Mouse (Mus musculus) mouse trophoblast stem cell (cell line): ENCODE data around the gene Rabggta.
"Not testable (repeated sequence)": the region's sequence is repeated elsewhere in the genome, so short reads cannot be mapped to it uniquely, and the experiment has no call there.

Experiments
- in situ Hi-C, 2 experiments: fragments of 300-500 bp; cut with MseI, MboI; formaldehyde crosslinking; loops; 2 replicates in 1 of 2; 3 replicates in 1 of 2; pipeline ENCODE4 v1.15.1; 2025

Rabggta gene

GRCm38 (mm10) chr14:55721700-55722437, at the start of gene Rabggta:
Gene Rabggta, minus strand, starts transcription at chr14:55722263.
- in situ Hi-C loops, result no loop called here

GRCm38 (mm10) chr14:55769087-55769703, 47.1 kb upstream of the Rabggta start:
- in situ Hi-C loops, result no loop called here

- in situ Hi-C loops, result no loop called here
Measured at GRCm38 (mm10) chr14:55768555-55768954, 46.5 kb upstream of the Rabggta start.

GRCm38 (mm10) chr14:55767519-55768414, 45.7 kb upstream of the Rabggta start:
- in situ Hi-C loops, result no loop called here

GRCm38 (mm10) chr14:55765696-55766095, 43.6 kb upstream of the Rabggta start, which contains the start of gene Ltb4r1:
Gene Ltb4r1, plus strand, starts transcription at chr14:55765962.
- in situ Hi-C loops, result no loop called here

GRCm38 (mm10) chr14:55763166-55763565, 41.1 kb upstream of the Rabggta start:
- in situ Hi-C loops, result no loop called here

- in situ Hi-C loops, result no loop called here
Measured at GRCm38 (mm10) chr14:55762001-55762821, 40.1 kb upstream of the Rabggta start.

- in situ Hi-C loops, result no loop called here
Measured at GRCm38 (mm10) chr14:55761163-55761562, 39.1 kb upstream of the Rabggta start, which contains the start of gene Ltb4r2. Gene Ltb4r2, plus strand, starts transcription at chr14:55761428.

- in situ Hi-C loops, result not testable (repeated sequence)
Measured at GRCm38 (mm10) chr14:55760156-55760555, 38.1 kb upstream of the Rabggta start.

GRCm38 (mm10) chr14:55758363-55758784, 36.3 kb upstream of the Rabggta start, which contains the start of gene Cideb:
Gene Cideb, minus strand, starts transcription at chr14:55758458.
- in situ Hi-C loops, result no loop called here

GRCm38 (mm10) chr14:55757566-55757965, 35.5 kb upstream of the Rabggta start:
- in situ Hi-C loops, result no loop called here

GRCm38 (mm10) chr14:55747051-55747847, 25.2 kb upstream of the Rabggta start:
- in situ Hi-C loops, result no loop called here

GRCm38 (mm10) chr14:55745861-55746237, 23.8 kb upstream of the Rabggta start:
- in situ Hi-C loops, result no loop called here

- in situ Hi-C loops, result no loop called here
Measured at GRCm38 (mm10) chr14:55745180-55745860, 23.3 kb upstream of the Rabggta start, which contains the start of the genes Dhrs1 and Nop9. Gene Dhrs1, minus strand, starts transcription at chr14:55745690. Gene Nop9, plus strand, starts transcription at chr14:55745693.

- in situ Hi-C loops, result loop anchor here (5.0 kb wide), 1 partner anchor 61 kb away; the partner anchor contains the start of gene Tinf2 (in 2 of the 2)
Measured at GRCm38 (mm10) chr14:55743711-55744110, 21.6 kb upstream of the Rabggta start.

- in situ Hi-C loops, result no loop called here
Measured at GRCm38 (mm10) chr14:55737086-55737687, 15.1 kb upstream of the Rabggta start.

GRCm38 (mm10) chr14:55735758-55736157, 13.7 kb upstream of the Rabggta start:
- in situ Hi-C loops, result no loop called here

GRCm38 (mm10) chr14:55735334-55735733, 13.3 kb upstream of the Rabggta start:
- in situ Hi-C loops, result no loop called here

GRCm38 (mm10) chr14:55734869-55735268, 12.8 kb upstream of the Rabggta start:
- in situ Hi-C loops, result no loop called here
